Mouse (Mus musculus) erythroblast, adult 5-6 weeks (primary cell): ENCODE measurements around the gene Gpr61. TPM values are rescaled to one million over a fixed set of nuclear protein-coding genes. Genes with fewer than 3 reads are reported as not detected.

Experiments used
- ATAC-seq: replicated peaks from 2 replicates; pipeline ENCODE4 v1.8.0; 2016; ENCODE audit warnings: moderate number of reproducible peaks, mild to moderate bottlenecking, moderate TSS enrichment, inconsistent platforms; ENCODE audit not compliant: poor library complexity, low FRiP score, severe bottlenecking
- total RNA-seq, 2 experiments: library from RNA; stranded (forward) in 1 of 2; stranded (reverse) in 1 of 2; fragments of 150-400 nt in 1 of 2; fragments of 200-764, 138-1000 nt in 1 of 2; gene quantifications; 2 replicates each; pipeline versions ENCODE4 v1.2.3 to v1.2.4; 2015 to 2017; ENCODE audit warnings: low replicate concordance in 2 of 2

Gene Gpr61
- total RNA-seq (2015; ENCODE audit: low replicate concordance), result not detected in 2 replicates
- not detected in 2 replicates for total RNA-seq (2017; ENCODE audit: low replicate concordance)

GRCm38 (mm10) chr3:108154656-108155055 lies at the start of gene Gpr61:
TSS of gene Gpr61 (minus strand) at chr3:108154882.
- no peak for ATAC-seq

- no peak for ATAC-seq
Observed at GRCm38 (mm10) chr3:108204470-108204869, 49.8 kb upstream of the Gpr61 start.

- 0 out of 2 replicates have a peak, but pooled peaks have one; percentile 29 for ATAC-seq
Observed at GRCm38 (mm10) chr3:108203621-108204325, 49.1 kb upstream of the Gpr61 start.

DNA sequence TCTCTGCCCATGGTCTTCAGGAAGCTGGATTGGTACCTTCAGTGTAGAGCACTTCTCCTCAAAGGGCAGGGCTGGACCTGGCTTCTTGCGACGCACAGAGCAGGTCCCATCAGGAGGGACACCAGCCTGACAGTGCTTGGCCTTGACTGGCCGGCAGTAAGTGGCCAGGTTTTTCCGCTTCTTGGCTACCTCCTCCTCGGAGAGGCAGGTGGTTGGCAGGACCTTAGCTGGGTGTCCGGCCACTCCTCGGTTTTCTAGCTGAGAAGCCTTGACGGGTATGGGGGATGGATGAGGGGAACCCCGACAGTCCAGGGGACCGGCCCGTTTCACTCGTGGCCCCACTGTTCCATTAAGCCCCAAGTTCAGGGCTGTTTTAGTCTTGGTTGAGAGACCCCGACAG lies 48.5 kb upstream of the Gpr61 start:
- no peak for ATAC-seq

GRCm38 (mm10) chr3:108202506-108202905 lies 47.8 kb upstream of the Gpr61 start:
- ATAC-seq, result no peak

DNA sequence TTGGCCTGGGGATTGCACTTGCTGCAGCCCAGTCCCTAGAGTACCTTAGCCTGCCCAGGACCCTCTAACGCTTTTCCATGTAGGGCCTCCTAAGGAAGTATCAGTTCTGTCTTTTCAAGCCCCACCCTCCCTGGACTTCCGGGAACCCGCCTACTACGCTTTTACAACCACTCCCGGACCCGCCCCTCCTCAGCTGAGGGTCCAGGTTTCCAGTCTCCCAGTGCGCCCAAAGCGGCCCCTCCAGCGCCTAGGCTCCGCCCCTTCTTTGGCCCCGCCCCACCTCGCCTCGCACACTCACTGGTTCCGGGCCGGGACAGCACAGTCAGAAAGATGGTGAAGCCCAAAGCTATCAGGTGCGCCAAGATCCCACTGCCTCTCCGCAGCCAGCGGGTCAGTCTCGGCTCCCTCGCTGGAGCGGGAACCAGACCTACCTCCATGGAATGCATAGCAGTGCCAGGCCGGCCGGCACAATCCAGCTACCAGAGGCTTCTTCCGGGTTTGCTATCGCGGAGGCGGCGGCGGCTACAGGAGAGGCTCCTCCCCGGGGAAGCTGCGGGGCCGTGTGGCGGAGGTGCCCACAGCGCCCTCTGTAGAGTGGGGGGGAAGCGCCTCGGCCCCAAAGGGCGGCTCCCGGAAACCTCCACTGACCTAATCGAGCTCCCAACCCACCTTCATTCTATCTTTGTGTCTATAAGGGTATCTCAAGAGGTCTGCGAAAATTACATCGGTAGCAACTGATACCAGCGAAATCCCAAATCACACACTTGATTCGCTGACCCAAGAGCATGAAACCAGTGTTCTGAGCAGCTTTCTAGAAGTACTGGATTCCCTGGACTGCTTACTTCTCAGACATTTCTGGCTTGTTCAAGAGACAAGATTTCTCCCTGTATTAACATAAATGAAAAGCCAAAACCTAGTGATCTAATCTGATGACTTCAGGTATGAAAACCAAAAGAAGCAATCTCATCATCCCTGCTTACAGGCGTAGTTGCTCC lies 45.9 kb upstream of the Gpr61 start, which contains the start of gene Cyb561d1:
TSS of gene Cyb561d1 (minus strand) at position 884 of the 995 bp plus-strand sequence.
- peak; percentile 89 for ATAC-seq

DNA sequence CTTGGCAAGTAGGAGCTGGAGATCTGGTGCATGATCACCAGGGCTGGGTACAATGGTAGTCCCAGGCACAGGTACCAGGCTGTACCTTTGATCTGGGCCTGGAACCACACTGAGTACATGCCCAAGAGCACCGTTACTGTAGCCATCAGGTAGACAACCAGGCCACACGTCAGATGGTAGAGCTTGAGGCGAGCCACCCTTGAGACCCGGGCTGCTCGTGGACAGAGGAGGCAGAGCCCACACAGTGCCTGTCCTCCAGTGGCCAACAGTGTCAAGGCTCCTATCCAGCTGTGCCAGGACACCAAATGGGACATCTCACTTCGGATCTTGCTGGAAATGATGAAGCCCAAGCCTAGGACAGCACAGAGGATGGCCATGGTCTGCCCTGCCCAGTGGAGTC lies 44.5 kb upstream of the Gpr61 start:
- ATAC-seq, result no peak

DNA sequence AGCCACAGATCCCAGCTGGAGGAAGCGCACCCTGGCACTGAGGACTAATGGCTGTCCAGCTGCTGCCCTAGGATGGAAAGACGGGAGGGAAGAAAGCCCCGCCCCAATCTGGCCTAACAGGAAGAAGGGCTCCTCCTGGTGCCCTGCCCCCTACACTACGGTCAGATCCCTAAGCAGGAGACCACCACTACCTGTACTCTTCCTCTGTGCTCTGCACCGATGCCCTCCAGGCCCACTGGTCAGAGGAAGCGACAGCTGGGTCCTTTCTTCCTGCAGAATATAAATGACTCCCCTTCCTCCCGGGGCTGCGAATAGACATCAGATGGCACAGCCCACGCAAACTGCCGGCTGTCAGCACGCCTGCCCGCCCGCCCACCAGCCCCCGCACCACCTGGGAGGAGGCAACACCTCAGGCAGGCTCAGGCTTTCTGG lies 42.4 kb upstream of the Gpr61 start:
- ATAC-seq, result no peak

- ATAC-seq, result no peak
Observed at GRCm38 (mm10) chr3:108195941-108196590, 41.4 kb upstream of the Gpr61 start.

DNA sequence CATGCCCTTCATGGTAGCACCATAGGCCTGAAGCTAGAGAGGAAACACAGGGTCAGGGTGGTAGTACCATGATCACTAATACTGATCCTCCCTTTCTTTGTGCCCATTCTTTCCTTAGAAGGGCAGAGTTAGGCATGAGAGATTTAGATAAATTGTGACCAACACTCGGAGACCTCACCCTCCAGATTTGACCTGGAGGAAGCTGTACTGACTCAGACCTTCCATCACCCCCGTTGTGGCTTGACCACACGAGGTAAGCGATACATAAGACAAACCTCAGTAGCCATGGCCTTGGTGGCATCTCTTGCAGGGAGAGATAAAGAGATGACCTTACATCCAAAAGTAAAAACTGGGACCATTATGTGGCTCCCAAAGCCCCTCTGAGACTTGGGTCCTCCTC lies 40.6 kb upstream of the Gpr61 start:
- no peak for ATAC-seq

GRCm38 (mm10) chr3:108193686-108194085 lies 39.0 kb upstream of the Gpr61 start:
- ATAC-seq, result no peak

DNA sequence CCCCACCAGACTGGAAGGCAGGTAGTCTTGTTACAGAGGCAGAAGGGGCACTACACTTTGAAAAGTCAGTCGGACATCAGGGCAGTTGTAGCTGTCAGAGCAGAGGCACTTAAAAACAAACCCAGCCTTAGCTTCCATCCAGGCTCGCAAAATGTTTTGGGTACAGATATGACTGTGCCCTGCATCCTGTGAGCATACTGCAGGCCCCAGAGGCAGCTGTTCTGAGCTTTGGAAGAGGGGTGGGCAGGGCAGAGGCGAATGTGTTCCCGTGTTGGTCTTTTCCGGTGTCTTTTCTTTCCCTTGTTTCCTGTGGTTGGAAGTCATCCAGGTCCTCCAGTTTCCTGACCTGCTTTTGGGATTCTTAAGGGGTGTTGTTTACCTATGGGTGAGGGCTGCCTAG lies 35.2 kb upstream of the Gpr61 start:
- no peak for ATAC-seq

DNA sequence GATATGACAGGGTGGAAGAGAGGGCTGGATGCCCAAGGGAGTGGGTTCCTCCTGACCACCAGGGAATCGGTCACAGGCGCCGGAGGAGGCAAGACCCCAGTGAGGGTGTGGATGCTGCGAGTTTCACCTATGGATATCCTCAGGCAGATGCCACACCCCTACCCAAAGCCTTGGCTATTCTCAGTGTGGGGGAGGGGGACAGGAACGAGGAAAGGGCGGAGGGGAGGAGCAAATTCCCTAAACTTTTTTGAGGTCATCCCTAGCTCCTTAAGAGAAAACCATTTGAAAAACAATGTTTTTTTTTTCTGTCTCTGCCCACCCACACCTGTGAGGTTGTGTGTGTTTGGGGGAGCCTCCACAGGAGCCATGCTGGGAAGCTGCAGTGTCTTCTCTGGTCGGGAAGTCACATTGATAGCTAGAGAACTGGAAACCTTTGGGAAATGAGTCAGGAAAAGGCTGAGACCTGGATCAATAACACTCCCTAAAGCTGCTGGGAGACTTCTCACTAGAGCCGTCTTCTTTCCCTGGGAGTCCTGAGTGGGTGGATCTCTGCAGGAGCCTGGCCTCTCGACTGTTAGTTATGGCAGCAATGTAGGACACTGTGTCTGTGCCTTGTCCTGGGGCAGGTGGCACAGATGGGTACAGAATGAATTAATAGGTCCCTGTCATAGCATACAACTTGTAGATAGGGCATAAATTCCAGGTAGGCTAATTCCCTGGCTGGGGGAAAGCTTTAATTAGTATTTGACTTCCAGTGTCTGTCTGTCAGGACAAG lies 34.2 kb upstream of the Gpr61 start:
- no peak for ATAC-seq

DNA sequence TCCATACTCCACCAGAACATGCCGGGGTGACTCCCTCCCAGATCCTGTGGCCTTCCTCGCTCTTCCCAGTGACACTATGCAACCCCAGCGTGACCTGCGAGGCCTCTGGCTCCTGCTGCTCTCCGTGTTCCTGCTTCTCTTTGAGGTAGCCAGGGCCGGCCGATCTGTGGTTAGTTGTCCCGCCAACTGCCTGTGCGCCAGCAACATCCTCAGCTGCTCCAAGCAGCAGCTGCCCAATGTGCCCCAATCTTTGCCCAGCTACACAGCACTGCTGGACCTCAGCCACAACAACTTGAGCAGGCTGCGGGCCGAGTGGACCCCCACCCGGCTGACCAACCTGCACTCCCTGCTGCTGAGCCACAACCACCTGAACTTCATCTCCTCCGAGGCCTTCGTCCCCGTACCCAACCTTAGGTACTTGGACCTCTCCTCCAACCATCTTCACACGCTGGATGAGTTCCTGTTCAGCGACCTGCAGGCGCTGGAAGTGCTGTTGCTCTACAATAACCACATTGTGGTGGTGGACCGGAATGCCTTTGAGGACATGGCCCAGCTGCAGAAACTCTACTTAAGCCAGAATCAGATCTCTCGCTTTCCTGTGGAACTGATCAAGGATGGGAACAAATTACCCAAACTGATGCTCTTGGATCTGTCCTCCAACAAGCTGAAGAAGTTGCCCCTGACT lies 32.6 kb upstream of the Gpr61 start:
- no peak for ATAC-seq

DNA sequence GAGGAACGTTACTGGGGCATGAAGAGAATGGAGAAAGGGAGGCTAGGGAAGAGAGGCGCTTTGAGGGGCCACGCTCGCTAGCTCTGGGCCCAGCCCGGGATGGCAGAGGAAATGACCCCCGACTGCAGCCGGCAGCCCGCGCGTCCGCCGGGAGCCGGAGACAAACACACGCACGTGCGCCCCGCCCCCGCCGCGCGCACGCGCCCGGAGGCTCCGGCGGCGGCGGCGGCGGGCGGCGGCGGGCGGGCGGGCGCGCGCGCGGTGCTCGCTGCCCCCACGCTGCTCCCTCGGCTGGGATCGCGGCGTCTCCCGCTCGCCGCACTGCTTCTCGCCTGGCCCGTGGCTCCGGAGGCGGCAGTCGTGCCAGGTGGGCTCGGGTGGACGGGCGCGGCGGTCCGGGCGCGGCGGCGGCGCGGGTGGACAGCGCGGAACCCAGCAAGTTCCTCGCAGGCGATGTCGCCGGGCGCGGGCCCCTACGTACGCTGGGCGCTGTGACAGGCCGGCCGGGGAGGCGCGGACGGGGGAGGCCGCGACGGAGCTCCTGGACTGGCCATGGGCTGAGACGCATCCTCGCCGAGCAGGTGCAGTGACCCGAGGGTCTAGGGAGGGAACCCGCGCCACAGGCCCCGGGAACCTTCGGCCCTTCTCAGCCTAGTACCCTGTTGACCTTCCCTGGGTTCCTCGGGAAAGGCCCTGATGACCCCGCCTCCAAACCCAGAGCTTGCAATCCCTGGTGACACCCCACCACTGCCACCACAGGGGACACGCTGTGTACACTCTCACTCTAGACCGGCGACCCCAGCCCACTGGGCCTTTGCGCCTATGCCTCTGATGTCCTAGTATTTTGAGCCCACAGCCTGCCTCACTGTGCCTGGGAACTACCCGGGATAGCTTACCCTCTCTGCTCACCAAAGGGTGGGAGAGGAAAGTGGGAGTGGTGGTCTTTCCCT lies 31.7 kb upstream of the Gpr61 start, which contains the start of gene Amigo1:
TSS of gene Amigo1 (plus strand) at position 238 of the 950 bp plus-strand sequence.
- ATAC-seq, result 0 out of 2 replicates have a peak, but pooled peaks have one; percentile 21

- no peak for ATAC-seq
Observed at GRCm38 (mm10) chr3:108185460-108186097, 30.9 kb upstream of the Gpr61 start.

- ATAC-seq, result no peak
Observed at GRCm38 (mm10) chr3:108184742-108185141, 30.1 kb upstream of the Gpr61 start.
